Mouse (Mus musculus) WW6 (cell line): Measurements from ENCODE around the gene Pkdcc.
A peak's percentile ranks its signal among the peaks of the same experiment; 100 is the strongest.

Source experiments
- DNase-seq: peaks from one replicate; pipeline ENCODE4 v3.0.0-alpha.2; 2013; ENCODE audit warnings: low read depth, low spot score

The Pkdcc gene

DNA sequence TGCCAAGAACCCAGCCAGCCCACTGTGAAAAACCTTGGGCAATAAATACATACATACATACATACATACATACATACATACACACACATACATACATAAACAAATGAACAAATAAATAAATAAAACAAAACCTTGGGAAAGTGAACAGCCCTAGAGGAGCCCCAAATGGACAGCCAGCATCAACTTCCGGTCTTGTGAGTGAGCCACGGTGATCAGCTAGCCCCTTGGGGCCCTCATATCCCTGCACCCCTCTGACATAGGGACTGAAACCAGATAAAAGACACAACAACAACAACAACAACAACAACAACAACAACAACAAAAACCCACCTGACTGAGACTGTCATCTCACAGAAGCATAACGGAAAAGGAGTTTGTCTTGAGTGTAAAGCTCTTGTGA is 30.4 kb downstream of the Pkdcc start:
- DNase-seq: no peak

DNA sequence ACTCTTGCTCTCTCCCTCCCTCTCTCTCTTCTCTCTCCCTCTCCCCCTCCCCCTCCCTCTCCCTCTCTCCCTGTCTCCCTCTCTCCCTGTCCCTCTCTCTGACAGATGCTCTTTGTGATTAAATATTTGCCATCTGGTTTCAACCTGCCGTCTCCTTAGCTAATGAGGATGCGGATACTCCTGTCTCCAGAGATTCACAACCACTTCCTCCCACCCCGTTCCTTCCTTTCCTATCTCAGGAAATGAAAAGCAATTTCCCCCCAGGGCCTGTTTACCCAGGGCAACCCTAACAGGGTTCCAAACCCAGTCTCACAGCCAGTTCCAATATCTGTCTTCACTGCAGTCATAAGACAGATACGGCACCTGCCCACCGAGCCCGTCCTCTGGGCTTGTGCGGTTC is 31.0 kb downstream of the Pkdcc start:
- no peak for DNase-seq

DNA sequence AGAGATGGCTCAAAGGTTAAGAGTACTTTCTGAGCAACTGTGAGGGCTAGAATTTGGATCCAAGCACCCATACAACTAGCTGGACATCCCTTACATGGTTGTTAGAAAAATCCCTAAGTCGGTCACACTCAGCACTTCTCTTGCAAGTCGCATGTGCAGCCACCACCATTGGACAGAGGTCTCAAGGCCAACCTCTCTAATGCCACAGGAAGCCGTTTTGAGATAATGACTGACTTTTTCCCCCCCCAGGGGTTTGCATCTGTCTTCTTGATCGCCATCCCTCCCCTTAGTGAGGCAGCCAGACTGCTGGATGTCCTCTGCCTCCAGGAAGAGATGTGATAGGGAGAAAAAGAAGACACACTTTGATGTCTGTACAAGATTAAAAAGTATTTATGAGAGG is 32.1 kb downstream of the Pkdcc start:
- no peak for DNase-seq

DNA sequence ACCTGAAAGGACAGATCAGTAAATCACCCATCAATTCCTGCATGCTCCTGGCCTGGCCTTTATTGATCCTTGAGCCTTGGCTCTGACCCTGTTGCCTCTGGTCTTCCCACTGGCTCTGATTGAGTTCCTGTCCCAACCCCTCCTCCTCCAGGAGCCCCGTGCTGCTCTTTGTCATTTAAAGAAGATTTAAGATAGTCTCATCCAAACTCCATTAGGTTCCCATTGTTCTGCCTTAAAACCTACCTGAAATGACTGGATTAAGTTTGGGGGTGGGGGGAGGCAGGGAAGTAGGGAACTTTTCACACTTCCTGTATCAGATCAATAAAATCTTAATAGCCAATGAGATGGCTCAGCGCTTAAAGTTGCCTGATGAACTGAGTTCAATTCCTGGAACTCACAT is 33.4 kb downstream of the Pkdcc start:
- DNase-seq: peak; percentile 26

DNA sequence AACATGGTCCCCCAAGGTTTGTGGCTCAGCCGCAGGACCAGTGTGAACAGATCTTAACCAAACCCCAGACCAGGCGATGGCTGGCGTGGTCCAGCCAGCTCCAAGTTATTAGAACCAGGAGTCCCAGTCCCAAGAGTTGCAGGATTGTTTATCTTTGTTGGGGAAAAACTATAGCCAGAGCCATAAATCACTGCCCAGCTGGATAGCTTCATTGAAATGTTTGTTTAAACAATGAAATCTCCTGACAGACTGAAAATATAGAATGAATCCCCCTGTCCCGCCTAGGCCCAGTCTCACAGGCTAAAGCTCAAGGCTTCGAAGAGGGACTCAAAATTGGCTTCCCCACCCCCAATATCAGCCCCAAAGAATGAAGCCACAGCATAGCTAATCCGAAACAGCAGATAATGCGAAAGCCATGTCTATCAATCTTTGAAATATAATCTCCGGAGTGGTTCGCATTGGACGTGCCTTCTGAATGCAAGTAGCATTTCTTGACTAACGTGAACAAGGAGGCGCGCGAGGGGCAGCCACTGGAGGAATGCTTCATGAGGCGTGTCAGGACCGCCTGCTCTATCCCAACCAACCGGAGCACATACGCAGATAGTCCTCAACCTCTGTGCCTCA is 35.9 kb downstream of the Pkdcc start:
- DNase-seq: no peak

DNA sequence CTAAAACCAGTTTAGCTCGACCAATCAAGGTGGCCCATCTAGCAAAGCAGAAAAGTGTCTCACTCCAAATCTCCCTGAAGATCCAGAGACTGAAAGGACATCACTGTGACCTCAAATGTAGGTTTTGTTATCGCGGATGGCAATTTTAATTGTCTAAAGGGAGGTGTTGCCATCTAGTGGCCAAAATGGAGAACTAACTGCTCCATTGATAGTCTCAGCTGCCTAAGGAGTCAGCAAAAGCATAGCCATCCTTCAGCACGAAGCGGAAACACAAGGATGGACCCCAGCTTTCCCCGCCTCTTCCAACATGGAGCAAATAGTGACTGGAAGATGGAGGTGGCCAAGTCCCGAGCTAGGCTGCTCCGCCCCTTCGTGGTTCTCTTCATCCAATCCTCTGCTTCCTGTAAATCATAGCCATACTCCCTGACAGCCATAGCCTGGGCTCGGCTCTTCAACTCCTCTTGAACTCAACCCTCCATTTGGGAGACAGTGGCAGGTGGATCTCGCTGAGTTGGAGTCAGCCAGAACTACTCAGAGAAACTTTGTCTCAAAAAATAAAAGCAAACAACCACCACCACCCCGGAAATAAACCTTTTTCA is 38.1 kb downstream of the Pkdcc start:
- DNase-seq: no peak

DNA sequence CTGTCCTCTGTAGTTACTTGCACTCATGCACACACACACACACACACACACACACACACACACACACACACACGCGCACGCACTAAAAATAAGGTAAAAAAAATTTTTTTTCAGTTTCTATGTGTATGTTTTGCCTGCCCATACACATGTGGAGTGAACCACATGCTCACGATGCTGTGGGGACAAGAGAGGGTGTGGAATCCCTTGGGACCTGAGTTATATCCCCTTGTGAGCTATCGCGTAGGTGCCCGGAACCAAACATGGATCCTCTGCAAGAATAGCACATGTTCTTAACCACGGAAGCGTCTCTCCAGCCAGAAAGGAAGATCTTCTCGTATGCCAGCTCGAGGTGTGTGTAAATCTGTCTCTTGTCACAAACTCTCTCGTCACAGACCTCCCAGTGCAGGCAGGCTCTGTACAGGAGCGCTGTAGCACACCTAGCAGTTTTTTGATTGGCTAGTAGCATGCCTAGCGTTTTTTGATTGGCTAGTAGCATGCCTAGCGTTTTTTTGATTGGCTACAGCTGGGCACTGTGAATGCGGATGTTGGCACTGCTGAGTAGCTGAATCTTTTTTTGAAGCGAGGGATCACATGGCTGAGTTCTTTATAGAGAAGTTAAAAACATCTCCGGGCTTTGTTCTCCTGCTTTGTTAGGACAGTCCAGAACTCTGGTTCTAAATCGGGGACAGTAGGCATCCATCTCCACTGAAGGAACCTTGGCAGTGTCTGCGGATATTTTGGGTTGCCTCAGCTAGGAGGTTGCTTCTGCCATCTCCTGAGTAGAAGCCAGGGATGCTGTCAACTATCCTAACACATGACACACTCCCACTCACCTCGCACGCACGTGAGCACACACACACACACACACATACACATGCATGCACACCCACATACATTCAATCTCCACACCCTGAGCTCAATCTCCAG is 52.4 kb downstream of the Pkdcc start:
- no peak for DNase-seq

DNA sequence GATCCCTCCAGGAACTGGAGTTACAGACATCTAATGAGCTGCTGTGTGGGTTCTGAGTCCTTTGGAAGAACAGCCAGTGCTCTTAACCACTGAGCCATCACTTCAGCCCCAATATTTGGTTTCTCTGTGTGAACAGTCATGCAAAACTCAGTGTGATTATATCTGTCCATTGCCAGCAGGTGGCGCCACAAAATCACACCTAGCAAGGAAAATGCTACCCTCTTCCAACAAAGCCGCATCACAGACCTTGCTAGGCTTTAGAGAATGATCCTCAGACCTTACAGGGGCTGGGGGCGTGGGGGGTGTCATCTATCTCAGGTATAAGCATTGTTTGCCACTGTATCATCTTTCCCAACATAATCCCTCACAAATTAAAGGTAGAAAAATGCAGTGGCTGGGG is 56.4 kb downstream of the Pkdcc start:
- no peak for DNase-seq

DNA sequence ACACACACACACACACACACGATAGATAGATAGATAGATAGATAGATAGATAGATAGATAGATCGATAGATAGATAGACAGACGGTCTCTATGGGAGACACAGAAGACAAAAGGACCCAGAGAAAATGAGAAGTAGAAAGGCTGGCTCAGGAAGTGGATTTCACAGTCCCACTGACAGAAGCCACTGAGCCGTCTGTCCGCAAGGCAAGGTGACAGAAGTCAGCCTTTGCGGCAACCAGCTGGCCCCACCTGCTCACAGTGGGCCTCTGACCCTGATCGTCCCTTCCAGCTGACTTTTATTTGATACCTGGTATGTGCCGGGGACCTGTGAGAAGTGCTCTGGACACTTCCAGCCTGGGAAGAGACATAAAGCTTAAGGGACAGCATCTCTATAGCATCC is 57.5 kb downstream of the Pkdcc start:
- no peak for DNase-seq

DNA sequence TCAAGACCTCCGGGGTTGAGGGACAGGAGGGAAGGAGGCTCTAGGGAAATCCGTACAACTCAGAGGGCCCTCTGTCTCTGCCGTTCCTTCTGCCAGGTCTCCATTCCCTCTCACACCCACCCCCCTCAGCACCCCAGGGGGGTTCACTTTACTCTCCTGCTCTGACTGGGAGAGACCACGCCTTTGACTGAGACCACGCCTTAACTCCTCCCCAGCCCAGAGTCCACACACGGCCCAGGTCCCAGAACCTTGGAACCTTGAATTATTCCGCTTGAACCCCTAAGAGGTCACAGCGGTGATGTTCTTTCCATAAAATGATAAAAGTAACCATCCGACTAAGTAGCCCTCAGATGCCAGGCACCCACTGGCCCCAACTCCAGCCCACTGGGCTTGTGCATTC is 58.5 kb downstream of the Pkdcc start:
- DNase-seq: no peak

DNA sequence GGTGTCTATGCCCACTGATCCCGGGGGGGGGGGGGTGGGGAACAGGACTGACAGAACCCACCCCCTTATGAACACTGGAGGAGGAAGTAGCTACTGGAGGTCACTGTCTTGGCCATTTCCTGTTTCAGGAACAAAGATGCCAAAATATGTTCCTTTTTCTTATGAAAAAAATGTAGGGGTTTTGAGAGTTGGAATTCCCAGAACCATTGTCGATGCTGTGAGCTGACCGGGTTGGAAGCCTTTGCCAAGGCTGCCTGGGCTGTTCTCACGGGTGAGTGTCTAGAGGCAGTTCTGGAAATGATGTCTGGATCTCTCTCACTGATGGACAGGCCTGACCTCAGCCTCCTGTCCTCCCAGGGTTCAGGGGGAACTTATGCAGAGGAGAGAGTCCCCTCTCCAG is 59.0 kb downstream of the Pkdcc start:
- DNase-seq: no peak
